Mouse (Mus musculus) activated CD4-positive, CD25-positive, alpha-beta regulatory T cell, adult 4 months (primary cell): Measurements from ENCODE around the gene Eml4. TPM values are rescaled to one million over a fixed set of nuclear protein-coding genes. Genes with fewer than 3 reads are reported as not detected.

Experiments
- ATAC-seq: one replicate; pipeline ENCODE4 v1.8.0; 2017
- polyA plus RNA-seq, 2 experiments: library from polyadenylated mRNA; unstranded; fragments of 100-300 nt; shearing (Covaris generic); gene quantifications; one replicate each; pipeline ENCODE4 v1.2.1; 2017

The Eml4 gene
- polyA plus RNA-seq, 2 experiments from 2014 or later: 14.0 to 15.2 TPM

DNA sequence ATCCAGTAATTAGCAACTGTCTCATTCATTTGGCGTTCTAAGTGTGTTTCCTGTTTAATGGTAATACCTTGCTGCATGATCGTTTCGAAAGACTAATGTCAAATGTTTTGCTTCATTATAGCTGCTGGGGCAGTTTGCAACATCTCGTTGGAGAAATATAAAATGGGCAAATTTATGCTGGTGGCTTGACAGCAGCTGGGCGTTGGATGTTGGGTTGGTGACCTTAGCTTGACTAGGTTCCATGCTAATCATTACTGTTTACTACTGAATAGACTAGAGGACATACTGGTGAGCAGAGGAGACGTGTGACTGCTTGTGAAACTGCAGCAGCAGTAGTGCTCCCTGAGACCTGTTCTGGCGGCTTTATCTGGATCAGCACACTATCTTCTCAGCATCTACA lies 6.5 kb upstream of the Eml4 start:
- ATAC-seq: no peak

DNA sequence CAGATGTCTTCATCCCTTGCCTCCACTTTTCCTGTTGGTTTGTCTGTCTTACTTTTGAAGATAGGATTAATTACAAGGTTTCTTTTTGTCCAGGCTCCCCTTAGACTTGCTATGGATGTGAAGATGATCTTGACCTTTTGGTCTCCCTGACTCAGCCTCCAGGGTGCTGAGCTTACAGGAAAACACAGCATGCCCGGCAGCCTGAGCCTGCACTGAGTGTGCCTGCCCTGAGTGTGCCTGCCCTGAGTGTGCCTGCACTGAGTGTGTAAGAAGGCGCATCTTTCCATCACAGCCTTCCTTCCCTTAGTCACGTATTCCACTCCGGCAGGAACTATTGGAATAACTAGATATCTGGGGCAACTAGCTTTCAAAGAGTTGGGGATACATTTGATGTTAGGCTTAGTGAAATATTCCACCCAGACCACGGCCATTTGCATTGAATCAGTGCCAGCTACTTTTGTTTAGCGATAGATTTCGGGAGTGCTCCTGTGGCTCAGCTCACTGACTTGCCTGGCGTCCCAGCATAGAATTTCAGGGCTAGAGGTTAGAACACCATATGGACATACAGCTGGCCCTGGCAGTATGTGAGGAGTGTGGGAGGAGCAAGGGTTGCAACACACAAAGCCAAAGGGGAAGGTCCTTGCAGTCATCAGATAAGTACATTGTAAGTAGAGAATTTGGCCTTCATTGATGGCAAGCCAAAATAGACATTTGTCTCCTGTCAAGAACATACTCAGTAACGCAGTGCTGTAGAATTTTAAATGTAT lies 2.5 kb upstream of the Eml4 start:
- no peak for ATAC-seq

DNA sequence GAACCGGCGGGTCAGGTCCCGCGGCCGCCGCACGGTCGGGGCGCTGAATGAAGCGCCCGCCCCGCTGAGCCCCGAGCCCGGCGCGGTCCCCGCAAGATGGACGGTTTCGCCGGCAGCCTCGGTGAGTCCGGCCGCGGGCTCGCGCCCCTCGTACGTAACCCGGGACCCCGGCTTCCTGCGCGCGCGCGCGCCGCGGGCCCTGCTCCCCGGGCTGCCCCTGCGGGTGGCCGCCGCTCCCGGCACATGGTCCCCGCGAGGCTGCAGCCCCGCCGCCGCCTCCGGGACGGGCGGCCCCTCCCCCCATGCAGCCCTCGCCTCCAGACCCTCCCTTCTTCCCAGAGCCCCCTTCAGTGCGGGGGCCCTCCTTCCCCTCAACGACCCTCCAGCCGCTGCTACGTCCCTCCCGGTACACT lies 394 bp downstream of the Eml4 start:
- ATAC-seq: peak; percentile 5

DNA sequence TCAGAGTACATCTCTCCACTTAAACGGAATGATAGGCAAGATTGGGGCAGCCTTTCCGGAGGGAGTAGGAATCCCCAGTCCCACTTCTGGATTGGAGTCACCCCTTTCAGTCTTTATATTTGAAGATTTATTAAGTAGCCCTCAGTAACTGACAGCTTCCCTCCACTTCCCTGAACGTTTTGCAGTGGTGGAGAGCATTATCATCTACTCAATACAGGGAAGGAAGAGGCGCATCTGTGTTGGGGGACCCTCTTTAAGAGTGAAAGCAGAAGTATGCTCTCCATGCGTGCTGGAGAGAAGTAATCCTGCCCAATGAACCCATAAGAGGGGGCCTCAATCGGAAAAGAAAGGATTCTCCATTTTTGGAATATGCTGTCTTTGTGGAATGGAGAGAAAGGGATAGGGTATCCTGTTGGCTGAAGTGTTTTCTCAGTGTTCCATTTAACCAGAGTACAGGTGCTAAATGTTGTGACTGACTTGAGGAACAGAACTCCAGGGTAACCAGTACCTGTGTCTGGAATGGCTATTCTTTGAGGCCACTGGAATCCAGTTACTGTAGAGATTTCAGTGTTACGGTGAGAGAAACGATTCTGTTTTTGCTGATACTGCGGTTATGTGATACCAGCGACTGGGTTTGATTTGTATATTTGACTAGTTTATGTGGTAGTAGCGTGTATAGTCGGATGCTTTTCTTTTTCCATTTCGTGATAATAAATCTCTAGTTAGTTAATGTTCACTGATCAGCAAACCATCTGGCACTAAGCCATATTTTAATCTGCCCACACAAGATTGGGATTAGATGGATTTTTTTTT lies 1.1 kb downstream of the Eml4 start:
- ATAC-seq: no peak

DNA sequence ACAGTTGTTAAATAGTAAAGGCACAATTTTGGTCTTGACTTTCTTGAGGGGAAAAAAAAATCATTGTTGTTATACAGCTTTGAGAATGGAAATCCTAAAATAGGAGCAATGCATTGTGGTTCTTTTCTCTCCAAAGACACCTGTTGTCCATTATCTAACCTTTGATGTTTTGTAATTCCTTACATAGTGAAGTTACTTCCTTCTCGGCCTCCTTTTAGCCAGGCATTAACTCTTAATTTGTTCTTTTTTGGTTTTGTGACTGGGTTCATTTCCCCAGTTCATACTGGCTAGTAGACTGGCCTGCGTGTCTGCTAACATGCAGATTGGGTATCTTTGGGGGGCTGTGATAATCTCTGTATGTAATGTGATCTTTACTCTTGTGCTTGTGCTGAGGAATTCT lies 1.7 kb downstream of the Eml4 start:
- no peak for ATAC-seq

DNA sequence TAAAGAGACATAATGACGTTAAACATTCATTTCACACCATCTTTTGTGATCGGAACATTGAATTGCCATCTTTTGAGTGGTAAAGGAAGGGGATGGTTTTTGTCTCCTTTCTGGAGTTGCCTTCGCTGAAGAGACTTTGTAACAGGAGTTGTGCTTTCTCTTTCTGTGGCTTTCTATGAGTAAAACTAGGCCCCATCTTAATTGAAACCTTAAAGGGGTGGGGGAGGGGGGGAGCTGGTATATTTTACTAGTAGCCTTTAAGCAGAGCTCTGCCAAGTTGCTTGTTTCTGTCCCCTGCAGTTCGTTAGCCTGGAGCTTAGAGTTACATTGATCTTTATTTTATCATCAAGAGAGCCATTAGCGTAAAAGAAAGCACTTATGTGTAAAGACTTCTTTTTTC lies 2.3 kb downstream of the Eml4 start:
- ATAC-seq: no peak

DNA sequence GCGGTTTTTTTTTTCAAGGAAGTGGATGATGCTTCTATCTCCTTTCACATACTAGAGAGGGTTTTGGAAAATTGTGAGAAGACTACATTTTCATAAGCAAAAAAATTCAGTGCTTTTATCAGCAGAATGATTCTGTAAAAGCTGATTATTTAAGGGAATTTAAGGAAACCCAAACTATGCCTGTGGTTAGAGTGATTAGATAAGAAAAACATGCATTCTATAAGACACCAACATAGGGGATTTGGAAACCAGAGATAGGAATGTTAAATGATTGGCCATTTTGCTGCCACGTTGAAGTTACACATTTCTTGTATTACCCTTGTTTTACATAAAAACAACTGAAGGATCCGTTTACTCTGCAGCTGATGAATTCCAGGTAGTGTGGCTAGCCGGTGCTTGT lies 2.7 kb downstream of the Eml4 start:
- ATAC-seq: no peak

DNA sequence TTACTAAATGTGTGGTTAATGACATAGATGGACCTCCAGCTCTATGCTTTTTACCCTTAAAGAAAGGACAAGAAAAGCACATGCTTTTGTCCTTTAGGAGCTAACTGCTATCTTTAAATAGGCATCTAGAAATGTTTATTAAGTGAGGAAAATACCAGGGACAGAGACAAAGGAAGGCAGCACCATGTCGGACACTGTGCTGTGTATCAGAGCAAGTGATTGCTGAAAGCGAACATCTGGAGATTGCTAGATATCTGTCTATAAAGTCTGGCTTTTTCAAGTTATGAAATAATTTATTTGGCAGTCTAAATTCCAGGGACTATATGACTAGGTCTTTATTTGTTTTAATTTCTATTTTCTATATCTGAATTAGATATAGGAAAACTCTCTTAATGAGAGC lies 4.8 kb downstream of the Eml4 start:
- ATAC-seq: no peak

DNA sequence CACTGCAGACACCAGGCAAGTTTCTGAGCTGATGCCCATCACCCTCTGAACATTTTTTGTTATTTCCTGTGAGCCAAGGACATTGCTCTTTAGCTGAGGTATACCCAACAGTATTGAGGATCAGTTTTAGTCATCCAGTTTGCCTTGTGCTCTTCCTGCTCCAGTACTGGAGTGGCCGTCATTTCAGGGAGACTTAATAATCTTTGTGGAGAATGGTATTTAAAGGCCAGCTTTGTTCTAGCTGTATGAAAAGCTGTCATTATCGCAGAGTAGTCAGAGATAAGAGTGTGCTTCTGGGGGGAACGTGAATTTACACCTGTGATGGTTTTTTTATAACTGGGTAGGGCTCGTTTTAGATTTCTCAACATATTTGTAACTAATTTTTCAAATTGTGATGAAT lies 9.2 kb downstream of the Eml4 start:
- ATAC-seq: no peak

DNA sequence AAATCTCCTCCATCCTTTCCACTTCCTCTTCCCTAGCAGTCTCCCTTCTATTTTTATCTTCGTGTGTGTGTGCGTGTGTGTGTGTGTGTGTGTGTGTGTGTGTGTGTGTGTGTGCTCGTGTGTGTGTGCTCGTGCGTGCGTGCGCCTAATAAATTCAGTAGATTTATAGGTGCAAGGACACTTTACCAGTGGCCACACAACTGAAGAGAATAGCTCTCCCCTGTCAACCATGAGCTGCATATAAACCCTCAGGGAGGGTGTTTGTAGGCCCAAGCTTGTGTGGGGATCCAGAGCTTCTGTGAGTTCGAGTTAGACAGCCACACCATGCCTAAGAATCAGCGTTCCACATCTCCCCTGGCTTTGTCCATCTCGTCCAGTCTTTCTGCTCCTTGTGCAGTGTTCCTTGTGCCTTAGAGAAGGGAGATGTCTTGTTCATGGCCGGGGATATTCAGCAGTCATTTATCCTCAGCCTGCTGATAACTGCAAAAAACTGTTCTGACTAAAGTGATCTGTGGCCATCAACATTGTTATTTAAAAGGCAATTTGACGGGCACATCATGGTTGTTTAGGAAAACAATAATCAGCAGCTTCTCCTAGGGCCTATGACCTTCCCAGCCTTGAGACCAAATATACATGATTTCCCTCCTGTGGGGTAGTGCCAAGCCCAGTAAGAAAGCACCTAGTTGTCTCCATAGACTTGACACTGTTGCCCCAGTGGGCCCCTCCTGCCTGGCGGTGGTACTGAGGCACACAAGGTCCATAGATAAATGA lies 10.2 kb downstream of the Eml4 start:
- ATAC-seq: no peak

DNA sequence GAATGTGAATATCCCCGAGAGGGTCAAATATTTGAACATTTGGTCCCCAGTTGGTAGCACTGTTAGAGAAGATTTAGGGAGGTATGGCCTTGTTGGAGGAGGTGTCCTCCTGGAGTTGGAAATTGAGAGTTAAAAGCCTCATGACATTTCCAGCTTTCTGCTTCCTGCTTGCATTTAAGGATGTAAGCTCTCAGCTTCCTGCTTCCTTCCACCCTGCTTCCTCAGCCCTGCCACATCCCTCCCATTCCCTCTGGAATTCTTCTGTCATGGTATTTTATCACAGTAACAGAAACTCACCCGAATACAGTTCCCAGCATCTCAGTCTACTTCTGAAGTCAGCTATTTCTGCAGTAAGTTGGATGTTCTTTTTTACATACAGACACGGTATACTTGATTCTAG lies 12.3 kb downstream of the Eml4 start:
- no peak for ATAC-seq

DNA sequence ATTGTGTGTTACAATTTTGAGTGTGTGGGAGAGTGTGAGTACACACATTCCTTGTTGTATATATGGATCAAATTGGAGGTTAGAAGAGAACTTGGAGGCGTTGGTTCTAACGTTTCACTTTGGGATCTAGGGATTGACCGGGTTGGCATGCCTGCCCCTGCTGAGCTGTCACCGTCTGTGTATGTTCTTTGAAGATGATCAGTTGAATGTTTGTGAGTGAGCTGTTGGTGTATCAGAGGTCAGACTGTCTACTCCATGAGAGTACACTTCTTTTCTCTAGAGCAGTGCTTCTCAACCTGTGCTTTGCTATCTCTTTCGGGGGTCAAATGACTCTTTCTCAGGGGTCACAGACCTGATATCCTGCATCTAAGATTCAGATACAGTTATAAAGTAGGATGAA lies 13.6 kb downstream of the Eml4 start:
- no peak for ATAC-seq

DNA sequence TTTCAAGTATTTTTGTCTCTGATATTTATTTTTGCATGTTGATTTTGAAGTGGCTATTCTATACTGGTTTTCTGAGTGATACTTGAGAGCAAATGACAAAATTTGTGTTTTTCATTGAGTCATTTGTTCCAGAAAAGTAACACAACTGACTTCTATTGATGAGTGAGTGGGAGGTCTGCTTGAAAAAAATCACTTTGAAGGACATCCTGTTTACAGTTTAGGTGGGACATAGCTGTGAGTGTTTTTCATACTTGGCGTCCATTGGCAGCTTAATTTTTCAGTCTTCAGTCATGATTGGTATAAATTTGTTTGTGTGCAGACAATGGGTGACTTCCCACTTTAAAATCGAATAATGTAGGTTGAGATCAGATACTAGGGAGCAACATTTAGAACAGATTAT lies 14.4 kb downstream of the Eml4 start:
- ATAC-seq: peak; percentile 75

DNA sequence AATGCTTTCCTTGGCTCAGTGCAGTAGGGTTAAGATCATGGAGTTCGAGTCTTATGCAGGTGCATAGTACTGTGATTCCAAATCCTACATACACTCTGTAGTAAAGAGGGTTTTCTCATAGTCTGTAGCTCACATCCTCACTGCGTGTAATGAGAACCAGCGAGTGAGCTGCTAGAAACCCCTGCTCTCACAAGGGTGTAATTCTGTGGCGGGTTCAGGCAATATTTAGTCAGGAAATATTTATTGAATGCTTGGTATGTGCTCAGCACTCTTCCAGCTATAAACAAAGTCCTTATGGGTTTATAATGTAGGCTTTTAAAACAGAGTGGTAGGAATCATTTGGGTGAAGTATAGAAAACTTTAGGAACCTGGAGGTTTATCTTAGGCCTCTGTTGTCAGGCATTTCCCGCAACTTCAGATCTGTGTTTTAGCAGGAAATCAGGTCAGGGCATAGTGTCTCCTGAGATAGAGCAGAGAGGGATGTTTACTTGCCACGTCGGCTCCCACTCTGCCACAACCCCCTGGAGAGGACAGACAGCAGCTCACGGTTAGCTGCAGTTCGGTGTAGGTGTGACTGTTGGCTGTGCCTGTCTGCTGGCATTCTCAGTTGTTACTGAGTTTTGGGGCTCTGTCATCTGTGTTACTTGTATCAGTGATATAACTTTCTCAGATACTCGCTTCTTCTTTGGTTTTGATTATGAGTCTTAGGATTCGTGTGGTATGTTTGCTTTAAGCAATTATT lies 15.1 kb downstream of the Eml4 start:
- no peak for ATAC-seq

DNA sequence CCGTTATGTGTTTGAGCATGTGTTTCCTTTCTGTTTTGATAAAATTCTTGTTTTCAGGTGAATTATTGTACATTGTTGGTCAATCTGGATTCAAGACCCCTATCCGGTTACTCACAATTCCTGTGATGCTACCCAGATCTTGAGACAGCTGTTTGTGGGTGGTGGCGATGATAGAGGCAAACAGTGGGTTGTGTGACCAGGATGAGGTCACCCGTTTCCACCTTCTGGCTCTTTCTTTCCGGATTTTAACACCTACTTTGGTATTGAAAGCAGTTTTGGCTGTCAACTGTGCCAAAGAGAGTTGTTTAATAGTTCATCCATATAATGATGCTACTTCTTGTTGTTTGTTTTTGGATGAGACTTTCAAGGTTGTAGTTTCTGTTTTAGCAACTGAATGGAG lies 16.7 kb downstream of the Eml4 start:
- ATAC-seq: peak; percentile 51

DNA sequence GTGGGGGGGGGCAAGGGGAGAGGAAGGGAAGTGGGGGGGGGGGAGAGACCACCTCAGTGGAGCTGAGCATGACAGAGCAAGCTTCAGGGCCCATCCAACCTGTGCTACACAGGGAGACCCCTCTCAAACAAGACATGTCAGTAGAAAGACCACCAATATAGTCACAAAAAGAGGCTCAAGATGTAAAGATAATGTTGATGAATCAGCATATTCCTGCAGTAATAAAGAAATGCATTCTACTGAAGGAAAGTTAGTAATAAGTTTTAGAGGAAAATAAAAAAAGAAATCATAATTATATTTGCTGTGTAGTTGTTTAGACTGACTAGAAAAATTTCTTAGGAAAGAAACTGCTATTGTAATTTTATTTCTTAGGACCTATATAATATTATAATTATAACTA lies 23.4 kb downstream of the Eml4 start:
- no peak for ATAC-seq

DNA sequence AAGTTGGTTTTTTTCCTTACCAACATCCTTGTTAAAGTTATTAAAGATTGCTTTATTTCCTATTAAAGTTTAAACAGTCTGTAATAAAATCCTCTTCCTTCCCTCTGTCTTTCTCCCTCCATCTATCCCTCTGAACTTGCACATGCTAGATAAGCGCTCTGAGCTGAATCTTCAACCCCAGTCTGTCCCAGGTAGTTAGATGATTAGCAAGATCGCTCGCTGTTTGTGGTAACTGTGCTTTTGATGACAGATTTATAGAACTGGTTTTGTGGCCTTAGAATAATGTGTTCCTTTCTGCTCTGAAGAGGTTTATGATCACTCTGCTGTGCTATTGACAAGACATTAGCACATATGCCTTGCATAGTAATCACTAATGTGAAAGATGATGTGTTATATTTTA lies 25.1 kb downstream of the Eml4 start:
- no peak for ATAC-seq

DNA sequence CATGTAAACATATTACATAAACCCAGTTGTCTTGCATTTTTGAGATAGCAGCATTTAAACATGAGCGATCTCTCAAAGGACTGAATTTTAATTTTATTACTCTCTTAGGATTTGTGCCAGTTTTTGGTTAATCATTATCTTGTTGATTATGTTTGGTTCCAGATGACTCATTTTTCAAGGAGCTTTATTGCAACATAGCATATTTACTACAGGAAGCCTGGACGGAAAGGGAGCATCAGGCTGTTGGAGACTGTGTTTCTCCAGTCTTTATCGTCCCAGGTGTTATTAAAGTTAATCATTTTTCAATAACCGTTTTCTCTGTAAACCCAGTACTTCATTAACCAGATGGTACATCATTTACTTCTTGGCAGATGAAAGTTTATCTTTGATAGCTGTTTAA lies 26.1 kb downstream of the Eml4 start:
- no peak for ATAC-seq

DNA sequence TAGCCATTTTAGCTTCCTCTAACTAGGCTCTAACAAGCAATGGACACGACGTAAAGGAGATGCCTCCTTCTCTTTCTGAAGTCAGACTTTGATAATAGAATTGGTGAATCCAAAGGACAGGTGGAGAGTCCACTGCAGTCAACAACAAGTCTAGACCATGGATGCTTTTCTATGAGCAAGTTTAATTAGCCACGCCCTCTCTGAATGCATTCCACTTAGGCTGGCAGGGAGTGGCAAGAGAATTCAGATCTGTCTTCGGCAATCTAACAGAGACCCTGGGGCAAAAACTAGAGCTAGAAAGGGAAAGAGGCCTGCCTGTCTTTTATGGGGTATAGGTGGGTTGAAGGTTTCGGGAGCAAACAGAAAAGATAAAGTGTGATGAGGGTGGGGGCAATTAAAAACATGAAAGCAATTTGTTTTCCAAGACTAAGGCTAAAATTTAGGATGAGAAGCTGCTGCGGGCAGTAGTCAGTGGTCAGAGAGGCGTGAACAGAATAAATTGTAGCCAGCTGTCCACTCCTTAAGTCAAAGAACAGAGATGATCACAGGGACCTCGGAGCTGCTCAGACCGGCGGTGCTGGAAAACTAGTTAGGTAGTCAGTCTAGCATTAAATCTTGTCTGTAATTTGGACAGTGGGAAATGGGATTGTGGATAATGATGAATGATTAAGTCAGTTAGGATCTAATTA lies 27.2 kb downstream of the Eml4 start:
- no peak for ATAC-seq

DNA sequence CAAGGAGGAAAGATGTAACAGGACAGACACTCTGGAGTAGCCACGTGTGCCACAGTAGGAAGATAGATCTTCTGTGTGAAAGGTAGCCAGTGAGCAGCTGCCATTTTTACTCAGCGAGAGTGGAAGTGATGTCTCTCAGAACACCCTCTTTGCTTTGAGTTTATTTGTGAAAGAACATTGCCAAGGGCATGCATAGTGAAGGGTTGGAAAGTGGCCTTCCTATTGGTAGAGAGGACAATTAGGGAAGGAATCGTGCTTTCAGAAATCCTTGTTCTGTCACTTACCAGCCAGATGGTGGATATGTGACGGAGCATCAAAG lies 27.7 kb downstream of the Eml4 start:
- no peak for ATAC-seq

DNA sequence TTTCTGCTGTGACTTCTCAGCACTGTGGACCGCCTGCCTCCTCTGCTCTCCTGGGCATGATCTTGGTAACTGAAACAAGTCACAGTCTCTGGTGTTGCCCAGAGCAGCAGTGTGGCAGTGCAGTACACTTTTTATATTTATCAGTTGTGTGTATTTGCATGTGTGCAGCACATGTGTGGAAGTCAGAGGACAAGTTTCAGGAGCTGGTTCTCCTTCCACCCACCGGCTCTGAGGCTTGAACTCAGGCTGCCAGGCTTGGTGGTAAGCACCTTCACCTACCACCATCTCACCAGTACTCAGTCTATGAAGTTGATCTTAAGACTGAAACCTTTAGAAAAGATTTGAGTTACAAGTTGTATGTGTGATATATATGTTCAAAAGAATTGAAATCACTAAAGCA lies 28.6 kb downstream of the Eml4 start:
- ATAC-seq: no peak

DNA sequence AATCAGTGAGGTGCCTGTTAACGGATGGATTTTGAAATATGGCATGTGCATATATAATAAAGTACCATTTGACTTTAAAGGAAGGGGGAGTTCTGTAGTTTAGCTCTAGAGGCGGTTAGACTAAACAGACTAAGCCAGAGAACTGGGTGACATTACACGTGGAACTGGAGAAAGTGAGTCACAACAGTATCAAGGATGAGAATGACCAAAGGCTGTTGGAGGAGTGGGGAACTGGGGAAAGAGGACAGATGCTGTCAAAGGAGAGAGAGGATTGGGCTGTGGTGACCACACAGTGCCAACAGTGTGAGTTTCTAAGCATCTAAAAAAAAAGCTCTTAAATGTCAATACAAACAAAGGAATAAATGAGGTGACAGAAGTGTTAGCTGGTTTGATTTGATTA lies 29.1 kb downstream of the Eml4 start:
- no peak for ATAC-seq
